Mouse (Mus musculus): ENCODE measurements around the gene Vasn. TPM values are rescaled to one million over a fixed set of nuclear protein-coding genes. Genes with fewer than 3 reads are reported as not detected.

Gene Vasn
- total RNA-seq, 1 experiment from 2014 or later: 0.19 TPM

DNA sequence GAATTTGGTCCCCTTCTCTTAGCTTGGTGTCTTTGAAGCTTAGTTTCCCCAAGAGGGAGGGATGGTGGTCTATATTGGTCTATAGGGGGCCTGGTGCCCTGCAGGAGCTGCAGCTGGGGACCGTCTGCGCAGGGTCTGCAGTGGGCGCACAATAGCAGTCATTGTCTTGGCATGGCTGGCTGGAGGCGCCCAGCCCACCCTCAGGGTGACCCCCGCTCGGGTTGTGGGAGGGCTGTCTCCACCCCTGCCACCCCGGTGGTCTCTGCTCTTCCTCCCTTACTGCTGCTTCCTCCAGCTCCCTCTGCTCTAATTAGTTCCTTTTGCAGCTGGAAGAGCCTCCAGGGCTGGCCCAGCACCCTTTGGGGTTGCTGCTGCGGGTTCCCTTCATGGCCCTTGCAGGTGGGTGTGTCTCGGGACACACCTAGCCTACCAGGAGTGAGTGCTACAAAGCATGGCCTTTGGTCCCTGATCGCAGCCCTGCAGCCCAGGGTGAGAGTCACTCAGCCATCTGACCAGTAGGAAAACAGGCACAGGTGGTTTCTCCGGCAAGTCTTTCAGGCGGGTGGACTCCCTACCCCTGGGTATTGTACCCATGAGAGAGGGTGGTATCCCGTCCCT, 34.1 kb upstream of the Vasn start:
- no peak for ATAC-seq (replicated peaks; ENCODE audit: insufficient number of reproducible peaks, low FRiP score, low TSS enrichment, poor library complexity, severe bottlenecking)

DNA sequence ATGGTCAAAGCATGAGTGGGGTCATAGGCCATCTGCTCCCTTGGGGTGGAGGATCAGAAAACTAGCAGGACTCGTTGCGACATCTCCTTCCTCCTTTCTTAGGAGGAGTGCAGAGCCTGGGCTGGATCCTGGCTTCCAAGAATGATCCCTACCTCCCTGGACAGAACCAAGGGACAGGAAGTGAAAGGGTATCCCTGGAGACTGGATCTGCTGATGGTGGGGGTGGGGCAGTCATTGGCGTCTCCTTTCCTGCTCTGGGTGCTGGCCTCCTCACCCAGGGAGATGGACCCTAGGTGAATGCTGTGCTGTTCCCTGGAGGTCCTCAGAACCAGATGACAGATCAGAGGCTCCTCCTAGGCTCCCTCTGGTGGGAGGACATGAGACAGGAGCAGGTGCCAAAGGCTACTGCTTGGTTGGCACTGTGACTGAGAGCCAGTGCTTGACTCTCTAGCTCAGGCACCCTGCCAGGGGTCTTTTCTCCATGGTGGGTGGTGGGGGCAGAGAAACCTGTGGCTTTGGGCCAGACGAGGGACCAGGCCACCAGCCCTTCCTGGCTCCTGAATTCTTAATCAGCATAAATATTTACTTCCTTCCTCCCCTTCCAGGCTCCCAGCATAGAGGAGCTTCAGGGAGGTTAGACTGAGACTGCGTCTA, 33.2 kb upstream of the Vasn start:
- ATAC-seq (replicated peaks; ENCODE audit: insufficient number of reproducible peaks, low FRiP score, low TSS enrichment, poor library complexity, severe bottlenecking): no peak

GRCm38 (mm10) chr16:4607818-4608531, 31.8 kb upstream of the Vasn start:
- peak; percentile 65 for ATAC-seq (replicated peaks; ENCODE audit: insufficient number of reproducible peaks, low FRiP score, low TSS enrichment, poor library complexity, severe bottlenecking)

- no peak for ATAC-seq (replicated peaks; ENCODE audit: insufficient number of reproducible peaks, low FRiP score, low TSS enrichment, poor library complexity, severe bottlenecking)
Measured at GRCm38 (mm10) chr16:4608532-4609059, 31.1 kb upstream of the Vasn start.

DNA sequence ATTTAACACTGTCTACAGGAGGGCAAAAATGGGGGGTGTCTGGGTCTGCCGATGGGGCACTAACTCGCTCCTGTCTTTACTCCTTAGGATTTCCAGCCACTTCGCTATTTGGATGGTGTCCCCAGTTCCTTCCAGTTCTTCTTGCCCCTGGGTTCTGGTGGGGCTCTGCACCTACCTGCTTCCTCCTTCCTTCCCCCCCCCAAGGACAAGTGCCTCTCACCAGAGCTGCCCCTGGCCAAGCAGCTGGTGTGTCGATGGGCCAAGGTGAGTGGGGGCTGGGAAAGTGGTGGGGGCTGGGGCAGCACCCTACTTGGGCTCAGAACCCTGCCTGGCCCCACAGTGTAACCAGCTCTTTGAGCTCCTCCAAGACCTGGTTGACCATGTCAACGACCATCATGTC, 28.5 kb upstream of the Vasn start:
- ATAC-seq (replicated peaks; ENCODE audit: insufficient number of reproducible peaks, low FRiP score, low TSS enrichment, poor library complexity, severe bottlenecking): no peak

DNA sequence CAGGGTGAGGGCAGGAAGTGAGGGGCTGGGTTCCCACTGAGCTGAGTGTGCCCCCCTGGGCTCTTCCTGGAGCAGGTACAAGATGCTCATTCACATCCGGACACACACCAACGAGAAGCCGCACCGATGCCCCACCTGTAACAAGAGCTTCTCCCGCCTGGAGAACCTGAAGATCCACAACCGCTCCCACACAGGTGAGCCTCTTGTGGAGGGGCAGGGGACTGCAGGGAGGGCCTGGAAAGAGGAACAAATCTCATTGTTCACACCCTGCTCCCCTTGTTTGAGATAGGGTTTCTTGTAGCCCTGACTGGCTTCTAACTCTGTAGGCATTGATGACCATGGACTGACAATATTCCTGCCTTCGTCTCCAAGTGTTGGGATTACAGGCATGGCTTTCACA, 28.1 kb upstream of the Vasn start:
- ATAC-seq (replicated peaks; ENCODE audit: insufficient number of reproducible peaks, low FRiP score, low TSS enrichment, poor library complexity, severe bottlenecking): no peak

GRCm38 (mm10) chr16:4613736-4614135, 26.0 kb upstream of the Vasn start:
- ATAC-seq (replicated peaks; ENCODE audit: insufficient number of reproducible peaks, low FRiP score, low TSS enrichment, poor library complexity, severe bottlenecking): no peak

- ATAC-seq (replicated peaks; ENCODE audit: insufficient number of reproducible peaks, low FRiP score, low TSS enrichment, poor library complexity, severe bottlenecking): no peak
Measured at GRCm38 (mm10) chr16:4614639-4615038, 25.1 kb upstream of the Vasn start.

GRCm38 (mm10) chr16:4615297-4615696, 24.4 kb upstream of the Vasn start:
- ATAC-seq (replicated peaks; ENCODE audit: insufficient number of reproducible peaks, low FRiP score, low TSS enrichment, poor library complexity, severe bottlenecking): no peak

DNA sequence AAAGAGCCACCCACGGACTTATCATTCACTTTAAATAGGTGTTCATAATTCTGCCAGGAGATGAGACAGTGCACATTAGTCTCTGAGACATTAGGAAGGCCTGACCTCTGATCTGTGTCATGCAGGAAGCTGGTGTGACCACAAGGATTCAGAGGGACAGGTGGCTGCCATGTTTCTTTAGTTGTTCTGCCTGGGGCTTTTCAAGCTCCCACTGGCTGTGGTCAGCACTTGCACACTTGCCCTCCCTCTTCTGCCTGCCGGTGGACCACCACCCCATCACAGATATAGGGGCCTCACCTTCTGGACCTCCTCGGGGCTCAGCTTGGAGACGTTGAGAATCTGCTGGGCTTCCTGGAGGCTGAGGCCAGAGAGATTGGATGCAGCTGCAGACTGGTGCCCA, 22.9 kb upstream of the Vasn start:
- no peak for ATAC-seq (replicated peaks; ENCODE audit: insufficient number of reproducible peaks, low FRiP score, low TSS enrichment, poor library complexity, severe bottlenecking)

- no peak for ATAC-seq (replicated peaks; ENCODE audit: insufficient number of reproducible peaks, low FRiP score, low TSS enrichment, poor library complexity, severe bottlenecking)
Measured at GRCm38 (mm10) chr16:4624074-4624473, 15.7 kb upstream of the Vasn start.

- ATAC-seq (replicated peaks; ENCODE audit: insufficient number of reproducible peaks, low FRiP score, low TSS enrichment, poor library complexity, severe bottlenecking): peak; percentile 85
Measured at GRCm38 (mm10) chr16:4624481-4625110, 15.1 kb upstream of the Vasn start, which contains the start of gene Pam16. TSS of gene Pam16 (minus strand) at chr16:4624988.

DNA sequence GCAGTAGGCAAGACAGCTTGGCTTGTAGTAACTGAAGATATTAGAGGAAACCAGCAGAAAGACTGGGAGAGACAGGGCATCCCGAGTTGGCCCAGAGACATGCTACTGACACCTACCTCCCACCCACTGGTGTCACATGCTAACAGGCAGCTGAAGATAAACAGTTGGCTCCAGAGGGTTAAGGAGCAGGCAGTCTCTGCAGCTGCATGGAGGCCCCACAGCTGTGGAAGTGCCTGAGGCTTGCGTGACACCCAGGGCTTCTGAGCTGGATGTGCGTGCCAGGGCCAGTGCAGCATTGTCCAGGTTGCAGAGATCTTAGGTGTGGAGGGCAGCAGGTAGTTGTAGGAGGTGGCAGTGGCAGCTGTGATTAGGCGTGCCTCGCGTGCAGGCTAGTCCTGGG, 12.6 kb upstream of the Vasn start:
- ATAC-seq (replicated peaks; ENCODE audit: insufficient number of reproducible peaks, low FRiP score, low TSS enrichment, poor library complexity, severe bottlenecking): no peak

DNA sequence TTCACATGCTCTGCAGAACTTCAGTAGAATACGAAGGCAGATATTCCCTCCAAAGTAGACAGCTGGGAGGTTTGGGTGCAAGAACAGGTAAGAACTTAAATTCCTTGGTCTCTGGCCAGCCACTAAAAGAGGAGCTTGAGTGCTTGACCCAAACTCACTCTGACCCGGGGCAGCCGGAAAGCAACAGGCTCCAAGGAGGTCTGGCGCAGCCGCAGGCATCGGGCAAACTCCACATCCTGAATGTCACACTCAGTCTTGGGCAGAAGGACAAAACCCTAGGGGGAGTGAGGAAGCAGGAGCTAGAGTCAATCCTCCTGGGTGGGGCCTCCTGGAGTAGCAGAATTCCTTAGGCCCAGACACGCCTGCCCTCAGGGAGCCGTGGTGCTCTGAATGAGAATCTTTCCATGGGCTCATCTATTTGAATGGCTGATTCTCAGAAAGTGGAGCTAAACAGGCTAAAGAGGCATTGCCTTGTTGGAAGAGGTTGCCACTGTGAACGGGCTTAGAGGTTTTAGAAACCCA, 10.8 kb upstream of the Vasn start:
- ATAC-seq (replicated peaks; ENCODE audit: insufficient number of reproducible peaks, low FRiP score, low TSS enrichment, poor library complexity, severe bottlenecking): no peak

- peak; percentile 72 for ATAC-seq (replicated peaks; ENCODE audit: insufficient number of reproducible peaks, low FRiP score, low TSS enrichment, poor library complexity, severe bottlenecking)
Measured at GRCm38 (mm10) chr16:4629950-4630349, 9.8 kb upstream of the Vasn start.

- ATAC-seq (replicated peaks; ENCODE audit: insufficient number of reproducible peaks, low FRiP score, low TSS enrichment, poor library complexity, severe bottlenecking): no peak
Measured at GRCm38 (mm10) chr16:4632050-4632449, 7.7 kb upstream of the Vasn start.

- no peak for ATAC-seq (replicated peaks; ENCODE audit: insufficient number of reproducible peaks, low FRiP score, low TSS enrichment, poor library complexity, severe bottlenecking)
Measured at GRCm38 (mm10) chr16:4633661-4634060, 6.1 kb upstream of the Vasn start.

GRCm38 (mm10) chr16:4634681-4635080, 5.1 kb upstream of the Vasn start:
- no peak for ATAC-seq (replicated peaks; ENCODE audit: insufficient number of reproducible peaks, low FRiP score, low TSS enrichment, poor library complexity, severe bottlenecking)

- no peak for ATAC-seq (replicated peaks; ENCODE audit: insufficient number of reproducible peaks, low FRiP score, low TSS enrichment, poor library complexity, severe bottlenecking)
Measured at GRCm38 (mm10) chr16:4635760-4636159, 4.0 kb upstream of the Vasn start.
